Comparison of ENCODE assay signal across 8 mouse cellular contexts in genomic region chr4:126467721-126468284, GRCm38 (mm10). TPM values are rescaled to one million over a fixed set of nuclear protein-coding genes. Genes with fewer than 3 reads are reported as not detected.
DNase-seq lines count a peak whose midpoint lies in the region; ATAC-seq and TF ChIP-seq lines count a peak whose summit lies in the region.

No protein-coding gene starts in this region.

- 1% methylated on average over 25 of the region's 25 CpGs for WGBS in midbrain, postnatal 0 days

- peak overlapping the region; percentile 72 for H3K4me3 ChIP-seq in midbrain, postnatal 0 days (ENCODE audit: low read depth, low read length)

- peak overlapping the region; percentile 93 for H3K9ac ChIP-seq in midbrain, postnatal 0 days (replicated peaks; ENCODE audit: low read length, poor library complexity, severe bottlenecking)

- no peaks in the 10 kb centered on the region for H3K36me3 ChIP-seq in midbrain, postnatal 0 days (ENCODE audit: insufficient read depth, low read length)

- TF ChIP-seq CTCF in midbrain, postnatal 0 days (IDR thresholded peaks at IDR 0.05), result no peak

- H3K4me1 ChIP-seq in midbrain, postnatal 0 days (ENCODE audit: insufficient read depth, low read length), result peaks cover 13% of the 10 kb centered on the region

- DNase-seq in 3T3-L1 (ENCODE audit: low read depth, low spot score), result peak; percentile 52
- DNase-seq in adrenal gland, adult 2 months, result peak; percentile 78
- DNase-seq in embryo, embryonic 10.5 days (ENCODE audit: low spot score), result peak; percentile 94
- peak; percentile 24 to 50 for DNase-seq in gastrocnemius, postnatal 4 days (ENCODE audit: low spot score in 2 of 2)
- peak; percentile 62 for DNase-seq in kidney, adult 11 months
- peak; percentile 79 for DNase-seq in liver
- peak; percentile 73 for DNase-seq in midbrain, postnatal 0 days (ENCODE audit: low spot score)
- DNase-seq in spleen, postnatal 36 days (ENCODE audit: low spot score in 2 of 2), result peak; percentile 73 to 79

- no peaks in the 10 kb centered on the region for H3K9me3 ChIP-seq in midbrain, postnatal 0 days (ENCODE audit: low read length)

- ATAC-seq in midbrain, postnatal 0 days (ENCODE audit: low FRiP score), result peak; percentile 42

- H3K27ac ChIP-seq in midbrain, postnatal 0 days (ENCODE audit: low read depth, low read length), result peak overlapping the region; percentile 94

- no peaks in the 10 kb centered on the region for H3K27me3 ChIP-seq in midbrain, postnatal 0 days (ENCODE audit: insufficient read depth, low read length)

- peak overlapping the region; percentile 64 for H3K4me2 ChIP-seq in midbrain, postnatal 0 days (ENCODE audit: low read depth, low read length, poor library complexity, severe bottlenecking)

RNA-seq across cellular contexts. Expression of gene Ago1, which starts 0.6 kb away (rescaled TPM):
- 10 to 100 TPM; 28.1 to 36.6 TPM for total RNA-seq in adrenal gland, adult 2 months (2021)
- polyA plus RNA-seq in adrenal gland, adult 2 months (2012; rRNA removed), result 10.6 and 17.2 TPM in 2 replicates
- 10 to 100 TPM; 16.8 to 17.0 TPM for total RNA-seq in gastrocnemius, postnatal 4 days (2021)
- total RNA-seq in midbrain, postnatal 0 days (2014; rRNA removed), result 36.3 and 49.8 TPM in 2 replicates
- 5.0 and 6.4 TPM in 2 replicates for polyA plus RNA-seq in midbrain, postnatal 0 days (2015; fragmentation: Nextera tagmentation; extraction: Ambion mirVana)

RNA-seq across cellular contexts. Expression of gene Ago3, which starts 38.4 kb away (rescaled TPM):
- total RNA-seq in adrenal gland, adult 2 months (2021), result 10 to 100 TPM; 15.8 to 22.5 TPM
- polyA plus RNA-seq in adrenal gland, adult 2 months (2012; rRNA removed), result 19.7 and 21.0 TPM in 2 replicates
- total RNA-seq in gastrocnemius, postnatal 4 days (2021), result 10 to 100 TPM; 14.1 to 17.5 TPM
- 9.8 and 10.6 TPM in 2 replicates for total RNA-seq in midbrain, postnatal 0 days (2014; rRNA removed)
- polyA plus RNA-seq in midbrain, postnatal 0 days (2015; fragmentation: Nextera tagmentation; extraction: Ambion mirVana), result 9.4 and 11.8 TPM in 2 replicates

Comparison
In these comparisons a context has a peak if more than half of its experiments do, and no peak if none do; other contexts are left out.
1. Peak in every context shown above with its lines: DNase-seq, ATAC-seq, H3K4me3 ChIP-seq and H3K27ac ChIP-seq.
2. DNase-seq: peak in every context shown above with its lines; median percentile 94 in embryo, embryonic 10.5 days; 79 in liver; 78 in adrenal gland, adult 2 months; 76 in spleen, postnatal 36 days; 73 in midbrain, postnatal 0 days; 62 in kidney, adult 11 months; 52 in 3T3-L1; 37 in gastrocnemius, postnatal 4 days.